Mouse (Mus musculus) ES-E14 (cell line): ENCODE results near the gene Pif1. TPM values are rescaled to one million over a fixed set of nuclear protein-coding genes. Genes with fewer than 3 reads are reported as not detected.

Experiments
- DNase-seq: peaks from one replicate; pipeline ENCODE4 v3.0.0-alpha.2; 2013; ENCODE audit warnings: low read depth, low spot score
- H3K27ac ChIP-seq: 2 replicates; pipeline ENCODE4 v1.5.1; 2012; ENCODE audit warnings: low read depth, mild to moderate bottlenecking, low read length, moderate library complexity, mixed read lengths; ENCODE audit not compliant: poor library complexity, insufficient read depth, severe bottlenecking
- H3K36me3 ChIP-seq: 2 replicates; pipeline ENCODE4 v1.6.1; 2012; ENCODE audit warnings: mild to moderate bottlenecking, low read length, moderate library complexity, mixed read lengths; ENCODE audit not compliant: control insufficient read depth, poor library complexity, insufficient read depth, severe bottlenecking
- H3K4me1 ChIP-seq, 2 experiments: fragments of 150-350 bp in 1 of 2; sonication (generic) in 1 of 2; 2 replicates each; pipeline ENCODE4 v1.6.1; 2012; ENCODE audit warnings: low read length in 2 of 2, mild to moderate bottlenecking in 1 of 2, mixed read lengths in 1 of 2; ENCODE audit not compliant: control insufficient read depth in 2 of 2, insufficient read depth in 2 of 2, poor library complexity in 1 of 2
- H3K4me3 ChIP-seq, 2 experiments: fragments of 150-350 bp in 1 of 2; sonication (generic) in 1 of 2; 2 replicates each; pipeline ENCODE4 v1.5.1; 2012; ENCODE audit warnings: low read length in 2 of 2, low read depth in 1 of 2, mild to moderate bottlenecking in 1 of 2, mixed read lengths in 1 of 2; ENCODE audit not compliant: insufficient read depth in 1 of 2, poor library complexity in 1 of 2, severe bottlenecking in 1 of 2
- H3K9ac ChIP-seq: 2 replicates; pipeline ENCODE4 v1.6.1; 2012; ENCODE audit warnings: low read depth, mild to moderate bottlenecking, low read length, mixed read lengths; ENCODE audit not compliant: poor library complexity, insufficient read depth, severe bottlenecking
- H3K9me3 ChIP-seq: fragments of 150-350 bp; sonication (generic); 2 replicates; pipeline ENCODE4 v1.6.1; 2012; ENCODE audit warnings: low read depth, mild to moderate bottlenecking, low read length; ENCODE audit not compliant: control insufficient read depth, insufficient read depth
- CHD2 ChIP-seq: IDR thresholded peaks from 2 replicates; pipeline ENCODE4 v1.6.1; 2014; ENCODE audit warnings: mild to moderate bottlenecking, low read depth, low read length, inconsistent platforms
- HCFC1 ChIP-seq: IDR thresholded peaks from 2 replicates; pipeline ENCODE4 v1.6.1; 2012; ENCODE audit warnings: low read length, inconsistent platforms, borderline replicate concordance; ENCODE audit not compliant: insufficient read depth
- MAFK ChIP-seq: IDR thresholded peaks from 2 replicates; pipeline ENCODE4 v1.6.1; 2014; ENCODE audit warnings: mild to moderate bottlenecking, low read depth, low read length, inconsistent platforms; ENCODE audit not compliant: insufficient read depth
- ZC3H11A ChIP-seq: IDR thresholded peaks from 2 replicates; pipeline ENCODE4 v1.6.1; 2012; ENCODE audit warnings: low read depth, mild to moderate bottlenecking, inconsistent platforms, low read length, borderline replicate concordance
- ZNF384 ChIP-seq: IDR thresholded peaks from 2 replicates; pipeline ENCODE4 v1.6.1; 2012; ENCODE audit warnings: low read depth, low read length, inconsistent platforms
- in situ Hi-C, 2 experiments: fragments of 600-800 bp; cut with MboI; formaldehyde crosslinking; loops; one replicate each; pipeline ENCODE4 v1.15.1; 2025; ENCODE audit warnings: low sequenced_read_pairs in 2 of 2, inconsistent platforms in 1 of 2; ENCODE audit not compliant: unreplicated experiment in 2 of 2
- total RNA-seq: library from RNA; depleted of rRNA; stranded (reverse); fragments of 300-350 nt; gene quantifications from 2 replicates; pipeline ENCODE4 v1.2.3, GENCODE M21; 2012

The Pif1 gene
- total RNA-seq, 1 experiment = 31.8 TPM

DNA sequence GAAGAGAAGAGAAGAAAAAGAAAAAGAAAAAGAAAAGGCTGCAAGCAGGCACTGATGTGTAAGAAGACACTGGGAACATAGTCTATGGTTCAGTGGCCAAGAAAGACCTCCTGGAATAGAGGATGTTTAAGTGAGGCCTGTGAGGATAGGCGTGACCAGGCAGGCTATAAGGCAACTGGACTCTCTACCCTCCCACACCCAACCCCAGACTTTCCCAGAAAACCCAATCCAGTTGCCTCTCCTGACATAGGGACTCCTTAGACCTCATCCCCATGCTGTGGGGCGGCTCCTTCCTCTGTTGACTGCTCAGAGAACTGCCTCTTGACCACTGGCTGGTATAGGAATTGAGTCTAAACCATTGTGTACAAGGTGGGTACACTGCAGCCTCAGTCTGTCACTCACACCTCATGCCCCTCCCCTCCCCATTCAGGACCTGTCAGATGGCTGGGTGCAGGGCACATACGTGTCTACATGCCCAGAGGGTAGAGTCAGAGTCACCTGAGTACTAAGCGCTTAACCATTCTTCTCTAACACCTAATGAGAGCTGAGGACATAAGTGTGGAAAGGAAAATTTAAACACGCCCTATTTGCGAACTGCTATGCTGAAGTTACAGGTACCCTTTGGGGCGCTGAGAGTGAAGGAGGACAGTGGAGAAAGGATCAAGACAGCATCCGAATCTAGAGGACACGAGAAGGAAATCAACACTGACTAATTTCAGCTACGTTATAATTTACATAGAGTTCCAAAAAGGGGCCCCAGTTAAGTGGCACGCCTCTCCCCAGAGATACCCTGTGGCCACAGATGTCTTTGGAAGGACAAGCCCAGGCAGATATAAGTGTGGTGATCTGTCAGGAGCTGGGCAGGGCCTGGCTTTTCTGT lies 12.2 kb upstream of the Pif1 start:
- H3K27ac ChIP-seq = no peak overlapping the region
- H3K4me3 ChIP-seq = no peak overlapping the region
- peaks cover 2 to 4% of the 10 kb centered on the region in 2 experiments; a peak in 3 of 4 replicates for H3K4me1 ChIP-seq
- TF ChIP-seq CHD2 (no peak), MAFK (no peak), ZC3H11A (no peak), ZNF384 (no peak), HCFC1 (no peak)
- in situ Hi-C loops = no loop called here
- no peaks in the 10 kb centered on the region for H3K9me3 ChIP-seq
- no peaks in the 10 kb centered on the region for H3K36me3 ChIP-seq
- no peak for DNase-seq
- H3K9ac ChIP-seq = no peak overlapping the region

DNA sequence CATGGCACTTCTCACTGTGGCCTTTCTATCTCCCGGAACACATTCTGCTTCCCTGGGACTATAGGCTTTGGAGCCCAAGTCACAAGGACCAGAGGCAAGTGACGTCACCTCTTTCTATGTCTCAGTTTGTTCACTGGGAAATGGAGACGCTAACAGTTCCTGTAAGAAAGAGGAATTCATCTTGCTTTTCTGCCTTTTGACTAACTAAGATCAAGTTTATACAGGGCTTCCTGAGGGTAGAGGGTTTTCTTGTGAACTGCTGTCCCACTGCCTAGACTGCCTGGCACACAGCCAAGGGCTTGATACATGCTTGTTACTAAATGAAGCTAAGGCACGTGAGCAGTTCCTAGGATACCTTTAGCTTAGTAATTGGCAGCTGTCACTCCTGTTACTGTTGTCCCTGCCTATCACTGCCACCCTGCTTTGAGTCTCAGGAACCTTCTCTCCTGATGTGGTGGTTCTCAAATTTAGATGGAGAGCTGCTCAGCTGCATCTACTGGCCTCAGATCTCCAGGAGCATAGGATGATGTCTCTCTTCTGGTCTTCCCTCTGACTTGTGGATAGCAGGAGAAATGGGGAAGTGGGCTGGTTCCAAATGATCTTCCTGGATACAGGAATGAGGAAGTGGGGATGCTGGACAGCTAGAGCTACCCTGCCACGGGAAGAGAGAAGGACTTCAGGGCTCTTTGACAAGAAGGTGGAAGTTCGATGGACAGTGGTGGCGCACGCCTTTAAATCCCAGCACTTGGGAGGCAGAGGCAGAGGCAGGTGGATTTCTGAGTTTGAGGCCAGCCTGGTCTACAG lies 11.4 kb upstream of the Pif1 start:
- TF ChIP-seq CHD2 (no peak), ZC3H11A (no peak), MAFK (no peak), HCFC1 (no peak), ZNF384 (no peak)
- DNase-seq = no peak
- Histone ChIP-seq H3K9me3 (no peaks in the 10 kb centered on the region), H3K27ac (no peak overlapping the region), H3K4me1 (peaks cover 2 to 4% of the 10 kb centered on the region in 2 experiments; a peak in 3 of 4 replicates), H3K36me3 (no peaks in the 10 kb centered on the region), H3K4me3 (no peak overlapping the region), H3K9ac (no peak overlapping the region)
- in situ Hi-C loops = no loop called here

- Histone ChIP-seq H3K4me3 (no peak overlapping the region), H3K9ac (no peak overlapping the region), H3K27ac (no peak overlapping the region), H3K9me3 (no peaks in the 10 kb centered on the region), H3K4me1 (peaks cover 2 to 4% of the 10 kb centered on the region in 2 experiments; a peak in 3 of 4 replicates), H3K36me3 (no peaks in the 10 kb centered on the region)
- no peak for DNase-seq
- in situ Hi-C loops = no loop called here
- TF ChIP-seq ZNF384 (no peak), HCFC1 (no peak), CHD2 (no peak), ZC3H11A (no peak), MAFK (no peak)
Observed at GRCm38 (mm10) chr9:65576861-65577510, 10.0 kb upstream of the Pif1 start.

DNA sequence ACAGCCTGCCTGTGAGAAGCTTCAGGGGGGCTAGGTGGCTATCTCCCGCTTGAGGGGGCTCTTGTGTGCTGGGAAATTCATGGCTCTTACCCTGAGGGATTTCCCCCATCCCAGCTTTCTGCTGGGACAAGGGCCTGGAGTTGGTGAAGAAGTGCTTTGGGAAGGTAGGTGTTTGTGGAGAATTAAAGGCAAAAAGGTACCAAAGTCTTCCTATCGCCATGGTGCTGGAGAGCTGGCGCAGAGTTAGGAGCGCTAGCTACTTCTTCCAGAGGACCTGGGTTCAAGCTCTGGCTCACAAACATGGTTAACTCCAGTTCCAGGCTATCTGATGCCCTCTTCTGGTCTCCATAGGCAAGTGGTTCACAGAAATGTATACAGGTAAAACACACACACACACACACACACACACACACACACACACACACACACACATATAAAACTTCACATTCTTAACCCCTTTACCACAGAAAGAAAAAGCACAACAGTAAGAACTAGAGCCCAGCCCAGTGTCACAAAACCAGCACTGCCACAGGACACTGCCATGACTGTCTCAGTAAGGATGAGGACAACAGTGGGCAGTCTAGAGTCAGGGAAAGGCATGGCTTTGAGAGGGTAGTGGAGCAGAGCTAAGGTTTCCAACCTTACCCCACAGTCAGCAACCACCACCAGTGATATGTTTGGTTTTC lies 9.3 kb upstream of the Pif1 start:
- peaks cover 2 to 4% of the 10 kb centered on the region in 2 experiments; a peak in 3 of 4 replicates for H3K4me1 ChIP-seq
- H3K4me3 ChIP-seq = no peak overlapping the region
- TF ChIP-seq HCFC1 (no peak), ZNF384 (no peak), CHD2 (no peak), MAFK (no peak), ZC3H11A (no peak)
- in situ Hi-C loops = no loop called here
- H3K27ac ChIP-seq = no peak overlapping the region
- DNase-seq = no peak
- no peaks in the 10 kb centered on the region for H3K9me3 ChIP-seq
- H3K36me3 ChIP-seq = no peaks in the 10 kb centered on the region
- no peak overlapping the region for H3K9ac ChIP-seq
